Mouse (Mus musculus) bone marrow, adult 2 months (tissue): Measurements from ENCODE around the gene Exoc3l4. TPM values are rescaled to one million over a fixed set of nuclear protein-coding genes. Genes with fewer than 3 reads are reported as not detected.

Experiments
- H3K27ac ChIP-seq: fragments of 200-500 bp; 2 replicates; pipeline ENCODE4 v1.5.1; 2012; ENCODE audit warnings: low read depth, mild to moderate bottlenecking, control low read depth, inconsistent platforms, low read length; ENCODE audit not compliant: control insufficient read depth, poor library complexity, insufficient read depth
- H3K4me1 ChIP-seq: fragments of 200-500 bp; 2 replicates; pipeline ENCODE4 v1.6.1; 2011; ENCODE audit warnings: low read length; ENCODE audit not compliant: control insufficient read depth, insufficient read depth
- H3K4me3 ChIP-seq: fragments of 200-500 bp; replicated peaks from 2 replicates; pipeline ENCODE3; 2011; ENCODE audit warnings: mild to moderate bottlenecking, low read depth, low read length, control low read depth; ENCODE audit not compliant: control insufficient read depth
- CTCF ChIP-seq: fragments of 200-500 bp; IDR thresholded peaks from 2 replicates; pipeline ENCODE4 v1.5.1; 2011; ENCODE audit warnings: low read length, control low read depth; ENCODE audit not compliant: control insufficient read depth, insufficient read depth
- POLR2A ChIP-seq: fragments of 200-500 bp; IDR thresholded peaks from 2 replicates; pipeline ENCODE4 v1.6.1; 2011; ENCODE audit warnings: low read depth, mild to moderate bottlenecking, control low read depth, low read length, borderline replicate concordance; ENCODE audit not compliant: control insufficient read depth
- WGBS: fragments of 180-500 bp; shearing (Covaris S2); methylation state at CpG from one replicate; pipeline ENCODE4 v1.1.7; 2018; 5-methylcytosine and 5-hydroxymethylcytosine counted together
- polyA plus RNA-seq: library from polyadenylated mRNA; stranded (reverse); fragments of >200 nt; gene quantifications from 2 replicates; pipeline ENCODE4 v1.2.4, GENCODE M21; 2011; ENCODE audit warnings: low replicate concordance; ENCODE audit not compliant: missing spikeins, insufficient read depth, insufficient read length

Exoc3l4 gene
- polyA plus RNA-seq, 1 experiment = 18.4 TPM

GRCm38 (mm10) chr12:111419918-111420317, 3.1 kb downstream of the Exoc3l4 start:
- Histone ChIP-seq H3K4me1 (no peaks in the 10 kb centered on the region), H3K27ac (no peak overlapping the region), H3K4me3 (no peak overlapping the region)
- WGBS = 31% methylated on average over 5 of the region's 5 CpGs
- no peak for TF ChIP-seq CTCF
- no peak for TF ChIP-seq POLR2A

GRCm38 (mm10) chr12:111420946-111421709, 4.3 kb downstream of the Exoc3l4 start:
- Histone ChIP-seq H3K4me3 (no peak overlapping the region), H3K4me1 (no peaks in the 10 kb centered on the region), H3K27ac (no peak overlapping the region)
- no peak for TF ChIP-seq POLR2A
- TF ChIP-seq CTCF = no peak
- WGBS = 39% methylated on average over 7 of the region's 7 CpGs

DNA sequence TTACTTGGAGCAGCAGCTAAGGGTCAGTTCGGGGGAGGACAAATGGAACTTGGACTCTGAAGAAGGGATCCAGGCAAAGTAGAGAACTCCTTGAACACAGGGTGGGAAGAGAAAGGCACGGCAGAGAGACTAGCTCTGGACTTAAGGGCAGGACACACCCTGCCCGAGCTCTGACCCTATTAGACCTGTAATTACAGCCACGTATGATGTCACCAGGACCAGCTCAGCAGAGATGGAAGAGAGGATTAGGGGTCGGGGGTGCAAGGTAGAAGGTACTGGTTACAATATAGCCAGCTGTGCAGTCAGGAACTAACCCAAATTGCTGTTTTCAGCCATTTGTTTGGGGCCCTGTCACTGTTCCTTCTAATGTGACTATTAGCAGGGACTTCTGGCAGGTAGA, 6.0 kb downstream of the Exoc3l4 start:
- H3K27ac ChIP-seq = no peak overlapping the region
- 67% methylated on average over 5 of the region's 5 CpGs for whole genome bisulfite sequencing
- TF ChIP-seq POLR2A (no peak), CTCF (no peak)
- no peak overlapping the region for H3K4me3 ChIP-seq
- no peaks in the 10 kb centered on the region for H3K4me1 ChIP-seq

GRCm38 (mm10) chr12:111423570-111424129, 6.8 kb downstream of the Exoc3l4 start:
- WGBS = 20% methylated on average over 43 of the region's 43 CpGs
- Histone ChIP-seq H3K4me3 (no peak overlapping the region), H3K27ac (no peak overlapping the region), H3K4me1 (no peaks in the 10 kb centered on the region)
- TF ChIP-seq CTCF (no peak), POLR2A (no peak)

- H3K27ac ChIP-seq = no peak overlapping the region
- no peak for TF ChIP-seq CTCF
- no peak for TF ChIP-seq POLR2A
- H3K4me3 ChIP-seq = no peak overlapping the region
- no peaks in the 10 kb centered on the region for H3K4me1 ChIP-seq
- WGBS = 48% methylated on average over 9 of the region's 9 CpGs
Observed at GRCm38 (mm10) chr12:111424547-111424946, 7.7 kb downstream of the Exoc3l4 start.

DNA sequence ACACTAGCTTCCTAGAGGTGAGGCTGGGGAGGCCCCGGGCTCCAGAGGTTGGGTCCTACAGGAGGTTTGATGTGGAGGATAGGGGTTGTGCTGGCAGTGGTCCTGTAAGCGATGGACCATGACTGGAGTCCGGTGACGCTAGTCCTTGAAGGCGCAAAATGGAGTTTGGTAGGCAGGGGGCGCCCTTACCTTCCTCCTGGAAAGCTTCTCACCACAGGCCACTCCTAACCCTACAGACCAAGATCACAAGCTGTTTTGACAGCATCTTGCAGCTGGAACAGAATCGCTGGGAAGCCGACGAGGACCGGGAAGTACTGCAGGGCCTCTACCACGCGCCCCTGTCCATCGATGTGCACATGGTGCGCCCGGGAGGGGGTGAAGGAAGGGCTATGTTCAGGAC, 8.4 kb downstream of the Exoc3l4 start:
- 2% methylated on average over 15 of the region's 15 CpGs for WGBS
- no peak overlapping the region for H3K27ac ChIP-seq
- peaks cover 3% of the 10 kb centered on the region; the same call in 1 of the 2 replicates for H3K4me1 ChIP-seq
- no peak for TF ChIP-seq POLR2A
- peak; percentile 84 for TF ChIP-seq CTCF
- no peak overlapping the region for H3K4me3 ChIP-seq

GRCm38 (mm10) chr12:111425789-111426460, 9.1 kb downstream of the Exoc3l4 start:
- TF ChIP-seq CTCF (peak; percentile 98), POLR2A (no peak)
- 19% methylated on average over 29 of the region's 29 CpGs for WGBS

DNA sequence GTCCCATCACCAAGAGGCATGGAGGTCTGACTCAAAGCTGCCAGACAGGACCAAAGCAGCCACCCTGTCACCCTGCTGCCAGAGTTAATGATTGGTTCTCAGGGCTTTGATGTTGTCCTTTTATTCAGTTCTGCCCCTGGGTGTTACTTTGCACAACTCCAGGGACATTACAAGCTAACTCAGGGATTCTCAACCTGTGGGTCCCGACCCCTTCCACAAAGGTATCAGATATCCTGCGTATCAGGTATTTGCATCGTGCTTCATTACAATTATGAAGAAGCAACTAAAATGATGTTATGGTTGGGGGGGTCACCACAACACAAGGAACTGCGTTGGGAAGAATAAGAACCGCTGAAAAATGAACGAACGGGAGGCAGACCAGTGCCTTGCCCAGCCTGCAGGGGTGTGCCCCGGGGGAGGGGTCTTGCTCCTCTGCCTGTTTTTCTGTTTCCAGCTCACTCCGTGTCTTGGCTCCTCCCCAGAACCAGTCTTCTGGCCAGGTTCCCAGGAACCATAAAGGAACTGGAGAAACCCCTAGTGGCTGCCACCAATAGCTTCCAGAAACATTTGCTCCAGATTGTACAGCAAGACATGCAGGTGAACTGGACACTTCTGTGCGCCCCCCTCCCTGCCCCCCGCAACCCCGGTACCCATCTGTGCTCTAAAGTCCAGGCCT, 10.8 kb downstream of the Exoc3l4 start:
- 71% methylated on average over 12 of the region's 12 CpGs for WGBS

More at GRCm38 (mm10) chr12:111425789-111426460, 9.1 kb downstream of the Exoc3l4 start:
- no peak overlapping the region for H3K27ac ChIP-seq
- H3K4me3 ChIP-seq = no peak overlapping the region
- peaks cover 7% of the 10 kb centered on the region for H3K4me1 ChIP-seq

More for the DNA sequence above, 10.8 kb downstream of the Exoc3l4 start:
- peaks cover 7% of the 10 kb centered on the region for H3K4me1 ChIP-seq
- H3K27ac ChIP-seq = no peak overlapping the region
- H3K4me3 ChIP-seq = no peak overlapping the region
- no peak for TF ChIP-seq CTCF
- TF ChIP-seq POLR2A = no peak
